34 mouse cellular contexts compared by ENCODE assay signal in genomic region chr6:139325226-139325625, GRCm38 (mm10).
"Had no signal": no experiment of that assay in that cellular context is flagged by ENCODE, and none has a peak within 500 bp of the region (broad histone marks: within the 10 kb centered on the region; RNA-seq: fewer than 3 reads in every experiment).

No protein-coding gene starts in this region.

- H3K9ac ChIP-seq: heart, embryonic 12.5 days; heart, embryonic 13.5 days; heart, embryonic 15.5 days; hindbrain, embryonic 12.5 days; hindbrain, embryonic 13.5 days; hindbrain, embryonic 14.5 days; hindbrain, embryonic 15.5 days; intestine, embryonic 15.5 days; kidney, embryonic 15.5 days had no signal

- H3K4me1 ChIP-seq: heart, embryonic 12.5 days; heart, embryonic 13.5 days; heart, embryonic 15.5 days; hindbrain, embryonic 10.5 days; hindbrain, embryonic 13.5 days; hindbrain, embryonic 15.5 days; intestine, embryonic 15.5 days; kidney, embryonic 15.5 days had no signal

- H3K27me3 ChIP-seq: heart, embryonic 12.5 days; heart, embryonic 13.5 days; heart, embryonic 15.5 days; hindbrain, embryonic 12.5 days; hindbrain, embryonic 13.5 days; hindbrain, embryonic 15.5 days; intestine, embryonic 15.5 days; kidney, embryonic 15.5 days had no signal

- H3K27ac ChIP-seq: heart, embryonic 13.5 days; heart, embryonic 15.5 days; hindbrain, embryonic 10.5 days; hindbrain, embryonic 12.5 days; hindbrain, embryonic 13.5 days; hindbrain, embryonic 14.5 days; hindbrain, embryonic 15.5 days; hindbrain, postnatal 0 days; intestine, embryonic 15.5 days; kidney, embryonic 15.5 days; kidney, postnatal 0 days; layer of hippocampus, adult 2 months; left cerebral cortex, adult 2 months had no signal

- H3K4me3 ChIP-seq: heart, embryonic 12.5 days; heart, embryonic 13.5 days; heart, embryonic 15.5 days; hindbrain, embryonic 10.5 days; hindbrain, embryonic 12.5 days; hindbrain, embryonic 13.5 days; hindbrain, embryonic 15.5 days; intestine, embryonic 15.5 days; kidney, embryonic 15.5 days; layer of hippocampus, adult 2 months; left cerebral cortex, adult 2 months had no signal

- H3K36me3 ChIP-seq: heart, embryonic 12.5 days; heart, embryonic 13.5 days; heart, embryonic 15.5 days; hindbrain, embryonic 10.5 days; hindbrain, embryonic 12.5 days; hindbrain, embryonic 13.5 days; hindbrain, embryonic 15.5 days; intestine, embryonic 15.5 days; kidney, embryonic 15.5 days had no signal

- H3K9me3 ChIP-seq: heart, embryonic 12.5 days; heart, embryonic 13.5 days; heart, embryonic 15.5 days; hindbrain, embryonic 10.5 days; hindbrain, embryonic 12.5 days; hindbrain, embryonic 13.5 days; hindbrain, embryonic 15.5 days; intestine, embryonic 15.5 days; kidney, embryonic 15.5 days had no signal

- ATAC-seq: hindbrain, embryonic 16.5 days; hindbrain, postnatal 0 days; inflammation-experienced regulatory T-cells, adult 6 months; intestine, embryonic 15.5 days; intestine, embryonic 16.5 days; intestine, postnatal 0 days had no signal

- DNase-seq: heart, postnatal 10 days; heart, postnatal 14 days; heart, postnatal 36 days; heart, postnatal 4 days; kidney, adult 11 months; kidney, adult 18-20 months; kidney, adult 2 months; kidney, adult 8-10 months; kidney, adult 9 months; kidney, postnatal 10 days; kidney, postnatal 14 days; kidney, postnatal 25 days; kidney, postnatal 36 days; kidney, postnatal 4 days; layer of hippocampus, adult 9-11 months; layer of hippocampus, postnatal 36 days had no signal

- H3K4me2 ChIP-seq: heart, embryonic 12.5 days; heart, embryonic 13.5 days; heart, embryonic 15.5 days; hindbrain, embryonic 12.5 days; hindbrain, embryonic 13.5 days; hindbrain, embryonic 14.5 days; hindbrain, embryonic 15.5 days; intestine, embryonic 15.5 days; kidney, embryonic 15.5 days had no signal
